Comparison of ENCODE assay signal across 9 mouse cellular contexts in the genomic region with DNA sequence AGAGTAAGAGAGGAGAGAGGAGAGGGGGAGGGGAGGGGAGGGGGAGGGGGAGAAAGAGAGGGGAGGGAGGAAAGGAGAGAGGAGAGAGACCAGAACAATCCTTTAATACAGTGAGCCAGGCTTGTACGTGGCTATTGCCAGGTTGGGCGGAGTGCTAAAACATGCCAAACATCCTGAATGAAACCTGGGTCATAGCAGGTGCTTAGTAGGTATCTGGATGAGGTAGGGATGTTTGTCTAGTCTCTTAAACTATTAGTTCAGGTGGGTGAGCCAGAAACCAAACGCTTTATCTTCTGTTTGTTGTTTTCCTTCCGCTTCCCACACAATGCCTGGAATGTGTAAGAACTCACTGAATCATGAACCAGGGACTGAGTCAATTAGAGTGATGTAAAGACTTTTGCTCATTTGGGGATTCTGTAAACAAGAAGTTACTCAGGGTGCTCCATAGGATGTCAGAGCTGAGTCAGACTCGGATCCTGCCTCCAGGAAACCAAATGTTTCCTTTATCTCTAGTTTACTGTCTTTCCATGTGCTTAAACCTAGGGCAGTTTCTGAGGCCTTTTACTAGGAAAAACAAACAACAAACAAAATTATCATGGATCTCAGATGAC.
A peak's percentile ranks its signal among the peaks of the same experiment; 100 is the strongest.
DNase-seq lines count a peak whose midpoint lies in the region; ATAC-seq and TF ChIP-seq lines count a peak whose summit lies in the region.
"Had no signal": no experiment of that assay in that cellular context is flagged by ENCODE, and none has a peak within 500 bp of the region (broad histone marks: within the 10 kb centered on the region; RNA-seq: fewer than 3 reads in every experiment).

No protein-coding gene starts in this region.

- H3K36me3 ChIP-seq in heart, postnatal 0 days (replicated peaks; ENCODE audit: control insufficient read depth, insufficient read depth, low read length) = no peaks in the 10 kb centered on the region
- no peaks in the 10 kb centered on the region for H3K36me3 ChIP-seq in midbrain, embryonic 11.5 days (ENCODE audit: control insufficient read depth, insufficient read depth, low read length)
- H3K36me3 ChIP-seq in midbrain, embryonic 14.5 days (ENCODE audit: control insufficient read depth, insufficient read depth, low read length) = no peaks in the 10 kb centered on the region
- H3K36me3 ChIP-seq in stomach, embryonic 14.5 days (ENCODE audit: control insufficient read depth, insufficient read depth, low read length) = no peaks in the 10 kb centered on the region

- no peaks in the 10 kb centered on the region for H3K9me3 ChIP-seq in heart, postnatal 0 days (replicated peaks; ENCODE audit: control insufficient read depth, low read length)
- no peaks in the 10 kb centered on the region for H3K9me3 ChIP-seq in midbrain, embryonic 11.5 days (ENCODE audit: control insufficient read depth, low read length)
- H3K9me3 ChIP-seq in midbrain, embryonic 14.5 days (ENCODE audit: control insufficient read depth, low read length) = no peaks in the 10 kb centered on the region
- H3K9me3 ChIP-seq in stomach, embryonic 14.5 days (ENCODE audit: control insufficient read depth, low read depth, low read length) = no peaks in the 10 kb centered on the region

- intact Hi-C loops in heart, postnatal 10 days (cut with DNase I) = no loop called here

- DNase-seq in heart, postnatal 0 days (ENCODE audit: low spot score) = no peak
- DNase-seq in heart, postnatal 10 days = no peak
- DNase-seq in midbrain, embryonic 11.5 days (ENCODE audit: low spot score, missing footprints) = no peak
- no peak for DNase-seq in midbrain, embryonic 14.5 days
- peak; percentile 74 for DNase-seq in Muller cell, postnatal 12 days (ENCODE audit: inconsistent ontology term)
- DNase-seq in layer of hippocampus, postnatal 10 days (ENCODE audit: low spot score in 2 of 2) = no peak
- no peak for DNase-seq in cerebellum, adult 2 months
- DNase-seq: kidney, postnatal 4 days had no signal

- no peak for TF ChIP-seq EP300 in heart, postnatal 0 days (IDR thresholded peaks at IDR 0.05; ENCODE audit: low read depth)

- no peaks in the 10 kb centered on the region for H3K27me3 ChIP-seq in heart, postnatal 0 days (ENCODE audit: control insufficient read depth, insufficient read depth, low read length)
- H3K27me3 ChIP-seq in midbrain, embryonic 11.5 days (ENCODE audit: control insufficient read depth, insufficient read depth, low read length) = no peaks in the 10 kb centered on the region
- no peaks in the 10 kb centered on the region for H3K27me3 ChIP-seq in midbrain, embryonic 14.5 days (ENCODE audit: control insufficient read depth, insufficient read depth, low read length)
- no peaks in the 10 kb centered on the region for H3K27me3 ChIP-seq in stomach, embryonic 14.5 days (ENCODE audit: control insufficient read depth, insufficient read depth, low read length)
- no peaks in the 10 kb centered on the region for H3K27me3 ChIP-seq in cerebellum, adult 2 months (ENCODE audit: control insufficient read depth, insufficient read depth, low read length)

- peak overlapping the region; percentile 61; the same call in 1 of the 2 replicates for H3K27ac ChIP-seq in heart, postnatal 0 days (ENCODE audit: low read depth)
- no peak overlapping the region for H3K27ac ChIP-seq in midbrain, embryonic 11.5 days (ENCODE audit: low read depth, low read length)
- H3K27ac ChIP-seq in midbrain, embryonic 14.5 days (replicated peaks; ENCODE audit: low read depth, low read length) = no peak overlapping the region
- H3K27ac ChIP-seq in stomach, embryonic 14.5 days (ENCODE audit: low read length) = no peak overlapping the region
- no peak overlapping the region for H3K27ac ChIP-seq in cerebellum, adult 2 months (ENCODE audit: insufficient read depth, low read length)

- ATAC-seq in heart, postnatal 0 days (ENCODE audit: insufficient read depth, low read depth) = no peak
- peak; percentile 16; the same call in 1 of the 2 replicates for ATAC-seq in midbrain, embryonic 11.5 days (ENCODE audit: low FRiP score)
- no peak for ATAC-seq in midbrain, embryonic 14.5 days (ENCODE audit: low FRiP score, low TSS enrichment)
- ATAC-seq in stomach, embryonic 14.5 days (ENCODE audit: insufficient number of reproducible peaks, insufficient read depth, low FRiP score, low read depth) = peak; percentile 51

- no peak for TF ChIP-seq CTCF in heart, postnatal 0 days (IDR thresholded peaks at IDR 0.05; ENCODE audit: low read depth)
- no peak for TF ChIP-seq CTCF in cerebellum, adult 2 months (IDR thresholded peaks at IDR 0.05; ENCODE audit: borderline replicate concordance, insufficient read depth, low read depth, low read length)

- H3K4me3 ChIP-seq in heart, postnatal 0 days (ENCODE audit: low read depth, low read length) = no peak overlapping the region
- no peak overlapping the region for H3K4me3 ChIP-seq in midbrain, embryonic 11.5 days (ENCODE audit: low read depth, low read length)
- no peak overlapping the region for H3K4me3 ChIP-seq in midbrain, embryonic 14.5 days (replicated peaks; ENCODE audit: low read depth, low read length)
- H3K4me3 ChIP-seq in stomach, embryonic 14.5 days (ENCODE audit: low read depth, low read length) = no peak overlapping the region
- no peak overlapping the region for H3K4me3 ChIP-seq in cerebellum, adult 2 months (replicated peaks; ENCODE audit: insufficient read depth, low read depth, low read length)

- no peak overlapping the region for H3K9ac ChIP-seq in heart, postnatal 0 days (replicated peaks; ENCODE audit: low read depth, low read length)
- no peak overlapping the region for H3K9ac ChIP-seq in midbrain, embryonic 11.5 days (ENCODE audit: low read length)
- H3K9ac ChIP-seq in midbrain, embryonic 14.5 days (replicated peaks; ENCODE audit: low read length) = no peak overlapping the region
- no peak overlapping the region for H3K9ac ChIP-seq in stomach, embryonic 14.5 days (replicated peaks; ENCODE audit: low read depth, low read length)

- no peak for TF ChIP-seq POLR2A in cerebellum, adult 2 months (IDR thresholded peaks at IDR 0.05; ENCODE audit: borderline replicate concordance, insufficient read depth, low read length)

- no peak overlapping the region for H3K4me2 ChIP-seq in heart, postnatal 0 days (ENCODE audit: low read depth, low read length)
- no peak overlapping the region for H3K4me2 ChIP-seq in midbrain, embryonic 11.5 days
- no peak overlapping the region for H3K4me2 ChIP-seq in midbrain, embryonic 14.5 days (ENCODE audit: low read length)
- no peak overlapping the region for H3K4me2 ChIP-seq in stomach, embryonic 14.5 days (replicated peaks; ENCODE audit: low read depth, low read length)

- 38% methylated on average over 5 of the region's 5 CpGs for WGBS in heart, postnatal 0 days
- 37% methylated on average over 5 of the region's 5 CpGs for WGBS in midbrain, embryonic 11.5 days
- WGBS in midbrain, embryonic 14.5 days = 38% methylated on average over 5 of the region's 5 CpGs
- WGBS in stomach, embryonic 14.5 days = 43% methylated on average over 5 of the region's 5 CpGs
- 78% methylated on average over 5 of the region's 5 CpGs for WGBS in cerebellum, adult 2 months

- H3K4me1 ChIP-seq in heart, postnatal 0 days (ENCODE audit: control insufficient read depth, insufficient read depth) = peaks cover 10% of the 10 kb centered on the region; the same call in 1 of the 2 replicates
- no peaks in the 10 kb centered on the region for H3K4me1 ChIP-seq in midbrain, embryonic 11.5 days (ENCODE audit: control insufficient read depth, insufficient read depth, low read length)
- no peaks in the 10 kb centered on the region for H3K4me1 ChIP-seq in midbrain, embryonic 14.5 days (ENCODE audit: control insufficient read depth, insufficient read depth, low read length)
- H3K4me1 ChIP-seq in stomach, embryonic 14.5 days (ENCODE audit: control insufficient read depth, insufficient read depth, low read length) = peaks cover 12% of the 10 kb centered on the region; the same call in 1 of the 2 replicates
- H3K4me1 ChIP-seq in cerebellum, adult 2 months (ENCODE audit: control insufficient read depth, insufficient read depth, low read length) = peaks cover 5% of the 10 kb centered on the region; the same call in 1 of the 2 replicates

Comparison
In these comparisons a context has a peak if more than half of its experiments do, and no peak if none do; other contexts are left out.
1. ATAC-seq: peak in midbrain, embryonic 11.5 days (single experiment) and stomach, embryonic 14.5 days (single experiment); none in heart, postnatal 0 days (single experiment) and midbrain, embryonic 14.5 days (single experiment).